Mouse (Mus musculus) embryo, embryonic 10.5 days (tissue): ENCODE data around the gene Kdm4b.

Experiments
- DNase-seq: peaks from one replicate; pipeline ENCODE4 v3.0.0-alpha.2; 2015; ENCODE audit warnings: low spot score

Kdm4b gene

GRCm38 (mm10) chr17:56325450-56326152 is at the start of gene Kdm4b:
Gene Kdm4b (plus strand): TSS chr17:56326062.
- peak; percentile 99 for DNase-seq

DNA sequence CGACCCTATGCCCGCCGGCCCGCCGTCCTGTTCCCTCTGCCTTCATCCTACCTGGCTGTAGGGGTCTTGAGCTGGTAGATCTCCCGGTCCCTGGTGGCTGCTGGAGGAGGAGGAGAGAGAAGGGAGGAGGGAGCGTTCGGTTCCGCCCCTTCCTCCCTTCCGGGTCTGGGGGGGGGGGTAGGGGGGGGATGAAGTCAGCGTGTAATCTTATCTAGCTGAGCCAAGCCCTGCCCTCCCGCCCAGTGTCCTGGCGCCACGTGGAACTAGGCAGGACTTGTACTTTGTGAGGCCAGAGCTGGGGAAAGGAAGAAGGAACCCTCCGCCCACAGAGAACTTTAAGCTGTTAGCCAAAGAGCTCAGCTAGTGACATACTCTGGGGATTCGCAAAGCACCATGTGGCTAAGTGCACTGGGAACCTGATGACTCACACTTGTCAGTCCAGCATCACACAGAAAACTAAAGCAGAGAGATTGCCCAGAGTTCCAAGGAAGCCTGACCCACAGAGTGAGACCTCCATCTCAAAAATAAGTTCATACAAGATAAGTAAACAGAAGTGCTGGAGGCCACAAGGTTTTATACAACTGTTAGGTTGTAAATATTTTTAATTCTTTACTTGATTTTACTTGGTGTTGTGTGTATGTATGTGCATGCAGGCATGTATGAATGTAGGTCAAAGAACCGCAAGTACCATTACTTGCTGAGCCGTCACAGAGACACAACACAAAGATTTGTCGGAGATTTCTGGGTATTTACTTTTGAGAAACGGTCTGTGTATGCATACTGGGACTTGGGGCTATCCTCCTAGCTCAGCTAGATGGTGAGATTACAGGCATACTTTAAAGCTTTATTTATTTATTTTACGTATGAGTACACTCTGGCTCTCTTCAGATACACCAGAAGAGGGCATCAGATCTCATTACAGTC is 49.0 kb upstream of the Kdm4b start, which contains the start of gene Ticam1:
Ticam1 (minus strand) TSS at position 144 of the 924 bp plus-strand sequence.
- peak; percentile 95 for DNase-seq

DNA sequence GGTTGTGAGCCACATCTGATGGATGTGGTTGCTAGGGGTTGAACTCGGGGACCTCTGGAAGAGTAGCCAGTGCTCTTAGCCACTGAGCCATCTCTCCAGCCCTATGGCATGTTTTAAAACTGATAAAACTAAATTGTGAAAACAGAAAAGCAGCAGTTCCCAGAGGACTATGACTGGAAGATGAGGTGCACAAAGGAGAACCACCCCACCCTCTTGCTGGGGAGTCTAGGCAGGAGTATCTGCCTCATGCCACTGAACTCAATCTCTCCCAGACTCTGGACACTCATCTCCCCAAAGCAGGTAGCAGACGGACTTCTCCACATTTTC is 48.3 kb upstream of the Kdm4b start:
- DNase-seq = no peak

DNA sequence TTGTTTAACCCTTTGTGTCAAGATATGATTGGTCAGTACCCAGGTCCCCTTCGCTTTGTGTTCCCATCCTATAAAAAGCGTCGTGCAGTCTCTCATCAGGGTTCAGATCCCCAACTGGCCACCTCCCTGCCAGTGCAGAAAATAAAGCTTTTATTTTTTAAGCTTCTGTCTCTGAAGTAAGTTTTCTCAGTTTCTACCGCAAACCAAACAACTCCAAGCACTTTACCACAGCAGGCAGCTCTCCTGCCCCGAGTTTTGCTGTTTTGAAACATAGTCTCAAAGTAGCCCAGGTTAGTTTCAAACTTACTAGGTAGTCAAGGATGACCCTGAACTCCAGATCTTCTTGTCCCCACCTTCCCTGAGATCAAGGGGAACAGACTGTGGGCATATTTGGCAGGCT is 47.5 kb upstream of the Kdm4b start:
- DNase-seq = no peak

DNA sequence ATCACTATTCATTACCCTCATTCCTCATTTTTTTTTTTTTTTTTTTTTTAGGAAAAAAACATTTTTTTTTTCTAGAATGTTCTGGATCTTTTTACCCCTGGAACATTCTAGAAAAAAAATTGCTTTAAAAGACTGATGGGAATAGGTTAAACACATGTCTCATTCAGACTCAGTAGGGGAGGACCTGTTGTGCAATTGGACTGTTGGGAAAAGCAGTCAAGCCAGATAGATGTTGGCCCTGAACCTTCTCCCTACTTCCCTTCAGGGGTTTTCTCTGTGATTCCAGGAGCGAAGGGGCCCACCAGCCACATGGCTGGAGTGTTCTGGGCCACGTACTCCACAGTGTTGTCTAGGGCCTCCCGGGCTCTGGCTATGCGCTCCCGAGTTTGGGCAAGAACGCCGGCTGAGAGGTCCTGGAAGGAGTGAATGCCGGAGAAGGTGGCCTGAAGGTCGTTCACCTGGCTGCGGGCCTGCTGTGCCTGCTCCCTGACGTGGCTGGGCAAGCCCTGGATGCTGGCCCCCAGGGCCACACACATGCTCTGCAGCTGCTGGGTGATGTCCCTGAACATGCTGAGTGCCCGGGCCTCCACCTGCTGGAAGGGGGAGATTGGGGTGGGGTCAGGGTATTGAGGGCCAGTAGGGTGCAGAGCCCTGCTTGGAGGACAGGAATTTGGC is 46.2 kb upstream of the Kdm4b start:
- no peak for DNase-seq

- no peak for DNase-seq
Measured at GRCm38 (mm10) chr17:56281193-56281592, 44.7 kb upstream of the Kdm4b start.

- no peak for DNase-seq
Measured at GRCm38 (mm10) chr17:56282802-56283201, 43.1 kb upstream of the Kdm4b start.

DNA sequence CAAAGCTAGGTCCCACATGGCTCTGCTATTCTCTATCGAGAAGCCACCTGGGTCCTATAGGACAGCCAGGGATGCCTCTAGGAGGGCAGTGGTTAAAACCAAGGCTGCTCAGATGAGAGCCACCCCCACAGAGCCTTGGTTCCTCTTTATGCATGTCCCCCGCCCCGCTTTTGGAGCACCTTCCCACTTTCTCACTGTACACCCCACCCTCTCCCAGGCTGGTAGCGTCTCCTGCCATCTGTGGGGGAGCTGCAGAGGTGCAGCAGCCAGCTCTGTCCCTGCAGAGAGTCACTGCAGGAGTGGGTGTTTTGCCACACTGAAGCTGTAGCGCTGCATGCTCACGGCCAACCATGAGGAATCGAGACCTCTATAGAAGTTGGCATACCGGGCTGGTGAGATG is 42.5 kb upstream of the Kdm4b start:
- DNase-seq = no peak

DNA sequence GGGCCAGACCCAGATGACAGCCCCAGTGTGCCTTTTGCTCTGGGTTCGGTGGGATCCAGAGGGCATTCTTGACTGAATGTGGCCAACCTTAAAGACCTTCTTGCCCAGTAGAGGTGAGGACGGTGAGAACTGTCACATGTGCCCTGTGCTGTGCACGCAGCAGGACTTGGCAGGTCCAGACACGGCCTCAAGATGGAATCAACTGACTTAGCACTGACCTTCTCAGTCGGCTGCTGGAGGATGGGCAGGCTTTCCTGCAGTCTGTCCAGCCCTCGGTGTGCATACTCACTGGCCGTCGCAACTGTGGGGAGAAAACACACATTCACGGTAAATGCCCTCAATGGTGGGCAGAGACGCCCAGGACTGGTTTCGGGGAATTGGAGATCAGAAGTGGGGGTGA is 39.9 kb upstream of the Kdm4b start:
- no peak for DNase-seq

- no peak for DNase-seq
Measured at GRCm38 (mm10) chr17:56287830-56288229, 38.0 kb upstream of the Kdm4b start.

- DNase-seq = no peak
Measured at GRCm38 (mm10) chr17:56288866-56289265, 37.0 kb upstream of the Kdm4b start.

GRCm38 (mm10) chr17:56289371-56290331 is 36.2 kb upstream of the Kdm4b start:
- DNase-seq = peak; percentile 87

- DNase-seq = peak; percentile 97
Measured at GRCm38 (mm10) chr17:56290388-56291170, 35.3 kb upstream of the Kdm4b start.

DNA sequence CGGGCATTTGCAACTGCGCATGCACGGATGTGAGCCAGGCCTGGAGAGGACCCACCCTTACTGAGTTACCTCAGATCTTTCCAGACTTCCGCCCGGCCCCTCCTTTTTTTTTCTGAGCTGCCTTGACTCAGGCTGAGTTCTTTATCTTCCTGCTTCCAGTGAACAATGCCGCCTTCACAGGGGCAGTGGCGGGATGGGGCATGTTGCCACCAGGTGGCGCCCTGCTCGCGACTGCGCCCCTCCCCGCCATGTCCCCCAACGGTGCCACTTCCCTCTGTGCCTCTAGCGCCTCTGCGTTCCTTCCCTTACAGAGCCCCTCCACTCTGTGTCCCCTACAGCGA is 34.7 kb upstream of the Kdm4b start:
- peak; percentile 93 for DNase-seq

GRCm38 (mm10) chr17:56291826-56292475 is 33.9 kb upstream of the Kdm4b start:
- no peak for DNase-seq

DNA sequence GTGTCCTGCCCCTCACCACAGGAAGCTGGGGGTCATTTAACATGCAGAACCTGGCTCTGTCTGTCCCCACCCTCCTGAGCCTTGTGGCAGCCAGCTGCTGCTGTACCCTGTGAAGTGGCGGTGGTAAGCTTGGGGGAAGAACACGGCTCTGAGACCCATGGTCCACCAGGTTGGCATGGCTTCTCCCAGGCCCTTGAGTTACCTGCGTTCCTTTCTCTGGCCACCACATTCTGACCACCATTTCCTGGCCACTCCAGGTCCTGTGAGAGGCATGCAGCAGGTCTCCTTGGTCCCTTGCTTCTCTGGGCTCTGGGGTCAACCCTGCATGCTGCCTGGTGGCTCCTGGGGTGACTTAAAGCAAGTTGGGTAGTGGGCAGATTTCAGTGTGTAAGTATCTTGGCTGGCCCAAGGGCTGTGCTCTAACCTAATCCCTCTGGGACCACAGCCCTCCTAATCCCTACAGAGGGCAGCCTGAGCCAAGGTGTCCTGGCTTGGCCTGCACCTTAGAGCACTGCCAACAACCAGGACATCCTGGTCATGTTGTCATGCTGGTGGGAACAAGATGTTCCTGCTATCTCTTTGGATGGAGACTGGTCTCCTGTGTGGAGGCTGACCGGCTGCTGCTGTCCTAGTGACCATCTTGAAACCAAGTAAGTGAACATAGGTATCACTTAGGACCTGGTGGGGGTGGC is 33.2 kb upstream of the Kdm4b start, which contains the start of gene Plin3:
Plin3 (minus strand) TSS at position 343 of the 692 bp plus-strand sequence.
- no peak for DNase-seq

DNA sequence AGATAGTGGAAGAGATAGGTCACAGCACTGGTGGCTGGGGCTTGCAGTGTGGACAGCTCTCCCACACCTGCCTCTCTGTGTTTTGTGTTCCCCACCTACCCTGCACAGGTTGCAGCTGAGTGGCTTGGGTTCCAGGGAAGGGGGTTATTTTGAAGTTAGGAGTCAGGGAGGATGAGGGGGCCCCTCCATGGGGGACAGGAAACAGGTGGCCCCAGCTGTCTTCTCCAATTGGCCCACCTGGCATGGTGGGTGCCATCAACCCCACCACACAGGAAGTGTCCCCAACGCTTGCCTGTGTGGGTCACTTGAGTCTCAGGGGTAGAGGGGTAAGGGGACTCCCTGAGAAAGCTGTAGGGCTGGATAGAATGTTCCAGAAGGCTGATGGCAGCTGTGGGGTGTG is 32.6 kb upstream of the Kdm4b start:
- DNase-seq = no peak

- no peak for DNase-seq
Measured at GRCm38 (mm10) chr17:56294241-56294640, 31.6 kb upstream of the Kdm4b start.

DNA sequence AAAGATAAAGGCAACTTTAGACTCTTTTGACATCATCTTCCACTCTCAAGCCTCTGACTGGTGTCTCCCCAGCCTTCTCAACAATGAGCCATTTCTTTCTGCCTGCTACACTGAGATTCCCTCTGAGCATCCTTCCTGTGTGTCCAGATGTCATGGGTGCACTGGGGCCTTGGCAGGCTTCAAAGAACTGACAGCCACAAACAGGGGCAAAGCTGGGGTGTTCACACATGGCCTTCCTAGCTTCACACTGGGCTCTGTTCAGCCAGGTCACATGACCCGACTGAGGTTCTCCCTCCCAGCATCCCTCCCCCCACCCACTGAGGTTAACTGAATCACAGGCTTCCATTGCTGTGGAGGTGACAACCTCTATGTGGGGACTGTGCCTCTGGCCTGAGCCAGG is 29.7 kb upstream of the Kdm4b start:
- DNase-seq = no peak

DNA sequence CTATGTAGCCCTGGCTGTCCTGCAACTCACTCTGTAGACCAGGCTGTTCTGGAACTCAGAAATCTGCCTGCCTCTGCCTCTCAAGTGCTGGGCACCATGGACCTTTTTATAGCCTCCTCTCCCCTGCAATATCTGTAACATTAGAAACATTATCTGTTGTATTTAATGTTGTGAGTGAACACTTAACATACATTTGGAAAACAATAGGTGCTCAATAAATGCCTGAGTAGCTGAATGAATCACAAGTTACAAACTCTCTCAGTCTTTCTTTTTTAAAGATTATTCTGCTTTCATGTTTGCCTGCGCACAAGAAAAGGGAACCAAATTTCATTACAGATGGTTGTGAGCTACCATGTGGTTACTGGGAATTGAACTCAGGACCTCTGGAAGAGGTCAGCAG is 27.6 kb upstream of the Kdm4b start:
- DNase-seq = no peak
